Mouse (Mus musculus): ENCODE data around the gene Mast4.

Gene Mast4

GRCm38 (mm10) chr13:103316777-103317367 is 17.4 kb downstream of the Mast4 start:
- no peak for DNase-seq (ENCODE audit: low read depth, low spot score)

- DNase-seq (ENCODE audit: low read depth, low spot score): no peak
Observed at GRCm38 (mm10) chr13:103315113-103315708, 19.1 kb downstream of the Mast4 start.

GRCm38 (mm10) chr13:103308296-103308695 is 26.0 kb downstream of the Mast4 start:
- no peak for DNase-seq (ENCODE audit: low read depth, low spot score)

GRCm38 (mm10) chr13:103303826-103304225 is 30.5 kb downstream of the Mast4 start:
- no peak for DNase-seq (ENCODE audit: low read depth, low spot score)

- DNase-seq (ENCODE audit: low read depth, low spot score): no peak
Observed at GRCm38 (mm10) chr13:103302508-103302907, 31.8 kb downstream of the Mast4 start.

- DNase-seq (ENCODE audit: low read depth, low spot score): no peak
Observed at GRCm38 (mm10) chr13:103302077-103302476, 32.2 kb downstream of the Mast4 start.

- no peak for DNase-seq (ENCODE audit: low read depth, low spot score)
Observed at GRCm38 (mm10) chr13:103294424-103294823, 39.9 kb downstream of the Mast4 start.

- no peak for DNase-seq (ENCODE audit: low read depth, low spot score)
Observed at GRCm38 (mm10) chr13:103293121-103293520, 41.2 kb downstream of the Mast4 start.

GRCm38 (mm10) chr13:103291098-103291497 is 43.2 kb downstream of the Mast4 start:
- no peak for DNase-seq (ENCODE audit: low read depth, low spot score)

- no peak for DNase-seq (ENCODE audit: low read depth, low spot score)
Observed at GRCm38 (mm10) chr13:103285821-103286220, 48.5 kb downstream of the Mast4 start.

- DNase-seq (ENCODE audit: low read depth, low spot score): no peak
Observed at GRCm38 (mm10) chr13:103285036-103285435, 49.3 kb downstream of the Mast4 start.

- no peak for DNase-seq (ENCODE audit: low read depth, low spot score)
Observed at GRCm38 (mm10) chr13:103270856-103271391, 63.4 kb downstream of the Mast4 start.

- no peak for DNase-seq (ENCODE audit: low read depth, low spot score)
Observed at GRCm38 (mm10) chr13:103262707-103263106, 71.6 kb downstream of the Mast4 start.

GRCm38 (mm10) chr13:103262061-103262460 is 72.2 kb downstream of the Mast4 start:
- DNase-seq (ENCODE audit: low read depth, low spot score): no peak

GRCm38 (mm10) chr13:103260414-103260813 is 73.9 kb downstream of the Mast4 start:
- DNase-seq (ENCODE audit: low read depth, low spot score): no peak

GRCm38 (mm10) chr13:103258106-103258505 is 76.2 kb downstream of the Mast4 start:
- no peak for DNase-seq (ENCODE audit: low read depth, low spot score)

GRCm38 (mm10) chr13:103254861-103255260 is 79.4 kb downstream of the Mast4 start:
- no peak for DNase-seq (ENCODE audit: low read depth, low spot score)

- DNase-seq (ENCODE audit: low read depth, low spot score): no peak
Observed at GRCm38 (mm10) chr13:103253077-103253476, 81.2 kb downstream of the Mast4 start.

- DNase-seq (ENCODE audit: low read depth, low spot score): no peak
Observed at GRCm38 (mm10) chr13:103248102-103249054, 85.9 kb downstream of the Mast4 start.

GRCm38 (mm10) chr13:103246973-103247718 is 87.2 kb downstream of the Mast4 start:
- DNase-seq (ENCODE audit: low read depth, low spot score): no peak

GRCm38 (mm10) chr13:103245431-103245830 is 88.9 kb downstream of the Mast4 start:
- no peak for DNase-seq (ENCODE audit: low read depth, low spot score)

Data from retina, adult 2 months (tissue).